Mouse (Mus musculus): ENCODE results near the gene Caskin2.

Gene Caskin2

DNA sequence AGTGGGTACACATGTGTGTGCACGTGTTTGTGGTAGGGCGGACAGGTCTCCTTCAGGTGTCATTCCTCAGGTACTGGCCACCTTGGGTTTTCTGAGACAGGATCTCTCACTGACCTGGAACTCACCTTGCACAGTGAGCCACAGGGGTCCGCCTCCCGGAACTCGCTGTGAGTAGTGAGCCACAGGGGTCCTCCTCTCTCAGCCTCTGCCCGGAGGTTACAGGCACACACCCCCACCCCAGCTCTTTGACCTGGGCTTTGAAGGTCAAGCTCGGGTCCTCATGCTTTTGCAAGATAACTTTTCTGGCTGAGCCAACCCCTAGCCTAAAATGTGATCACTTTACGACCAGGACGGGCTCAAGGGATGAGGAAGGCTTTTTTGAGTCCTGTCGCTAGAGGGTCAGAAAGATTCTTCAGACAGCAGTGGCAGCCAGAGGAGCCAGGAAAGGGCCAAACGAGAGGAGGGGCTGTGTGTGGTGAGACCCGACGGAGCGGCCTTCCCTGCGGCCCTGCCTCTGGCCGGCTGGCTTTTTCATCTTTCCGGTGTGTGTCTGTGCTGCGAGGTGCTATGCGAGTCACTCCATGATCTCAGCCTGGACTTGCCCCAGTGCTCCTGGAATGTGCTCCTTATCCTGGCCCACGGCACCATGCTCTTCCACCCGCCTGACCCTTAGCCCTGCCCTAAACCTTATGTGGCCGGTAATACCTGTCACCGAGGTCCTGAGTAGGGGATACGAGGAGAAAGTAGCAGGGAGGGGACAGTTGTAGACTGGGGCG, 17.3 kb upstream of the Caskin2 start:
- no peak for DNase-seq (ENCODE audit: low spot score)

- no peak for DNase-seq (ENCODE audit: low spot score)
These were observed 15.6 kb upstream of the Caskin2 start for GRCm38 (mm10) chr11:115829036-115829435.

- DNase-seq (ENCODE audit: low spot score), result no peak
These were observed 14.2 kb upstream of the Caskin2 start for GRCm38 (mm10) chr11:115827624-115828023.

- no peak for DNase-seq (ENCODE audit: low spot score)
These were observed 13.0 kb upstream of the Caskin2 start for GRCm38 (mm10) chr11:115826487-115826886.

- no peak for DNase-seq (ENCODE audit: low spot score)
These were observed 11.4 kb upstream of the Caskin2 start for GRCm38 (mm10) chr11:115824813-115825212.

DNA sequence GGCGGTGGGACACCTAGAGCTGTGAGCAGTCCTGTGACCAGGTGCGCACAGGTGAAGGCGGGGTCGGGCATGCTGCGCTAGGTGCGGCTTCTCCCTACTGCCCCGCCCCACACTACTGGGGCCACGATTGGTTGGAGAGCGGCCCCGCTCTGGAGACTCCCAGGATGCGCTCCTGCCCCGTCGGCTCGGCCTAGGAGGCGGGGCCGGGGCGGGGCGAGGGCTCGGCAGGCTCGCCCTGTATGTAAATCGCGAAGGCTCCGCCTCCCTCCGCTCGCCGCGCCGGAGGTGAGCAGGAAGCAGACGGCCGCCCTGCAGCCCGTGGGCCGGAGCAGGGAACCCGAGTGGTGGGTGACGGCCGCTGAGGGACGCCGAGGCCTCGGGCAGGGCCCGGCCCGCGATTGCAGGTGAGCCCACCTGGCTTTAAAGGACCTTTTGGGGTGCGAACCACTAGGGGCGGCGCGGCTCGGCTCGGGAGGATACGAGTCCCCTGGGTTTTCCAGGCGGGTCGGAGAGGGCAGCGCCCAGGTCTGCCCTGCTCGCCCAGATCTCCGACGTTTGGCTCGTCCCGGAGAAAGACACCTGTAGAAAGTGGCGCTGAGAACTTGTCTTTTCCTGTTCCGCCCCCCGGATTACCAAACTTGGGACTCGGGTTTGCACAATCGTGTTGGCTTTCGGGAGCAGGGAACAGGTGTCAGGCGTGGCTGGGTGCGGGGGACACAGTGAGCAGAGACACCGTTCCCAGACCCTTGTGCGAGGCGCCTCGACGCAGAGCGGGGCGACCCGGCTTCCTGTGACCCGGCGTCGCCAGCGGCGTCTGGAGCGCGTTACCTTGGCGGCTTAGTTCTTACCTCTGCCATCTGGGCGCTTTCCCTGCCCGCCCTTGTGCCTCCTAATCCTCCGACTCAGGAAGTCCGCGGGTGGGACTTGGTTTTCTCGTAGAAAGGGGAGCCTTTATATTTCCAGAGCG, 10.6 kb upstream of the Caskin2 start, which contains the start of gene Llgl2:
Gene Llgl2, plus strand, starts transcription at position 276 of the 967 bp plus-strand sequence.
- DNase-seq (ENCODE audit: low spot score), result peak; percentile 88

- no peak for DNase-seq (ENCODE audit: low spot score)
These were observed 7.6 kb upstream of the Caskin2 start for GRCm38 (mm10) chr11:115821001-115821400.

- DNase-seq (ENCODE audit: low spot score), result no peak
These were observed 6.6 kb upstream of the Caskin2 start for GRCm38 (mm10) chr11:115819915-115820623.

- no peak for DNase-seq (ENCODE audit: low spot score)
These were observed 3.9 kb upstream of the Caskin2 start for GRCm38 (mm10) chr11:115817331-115817730.

DNA sequence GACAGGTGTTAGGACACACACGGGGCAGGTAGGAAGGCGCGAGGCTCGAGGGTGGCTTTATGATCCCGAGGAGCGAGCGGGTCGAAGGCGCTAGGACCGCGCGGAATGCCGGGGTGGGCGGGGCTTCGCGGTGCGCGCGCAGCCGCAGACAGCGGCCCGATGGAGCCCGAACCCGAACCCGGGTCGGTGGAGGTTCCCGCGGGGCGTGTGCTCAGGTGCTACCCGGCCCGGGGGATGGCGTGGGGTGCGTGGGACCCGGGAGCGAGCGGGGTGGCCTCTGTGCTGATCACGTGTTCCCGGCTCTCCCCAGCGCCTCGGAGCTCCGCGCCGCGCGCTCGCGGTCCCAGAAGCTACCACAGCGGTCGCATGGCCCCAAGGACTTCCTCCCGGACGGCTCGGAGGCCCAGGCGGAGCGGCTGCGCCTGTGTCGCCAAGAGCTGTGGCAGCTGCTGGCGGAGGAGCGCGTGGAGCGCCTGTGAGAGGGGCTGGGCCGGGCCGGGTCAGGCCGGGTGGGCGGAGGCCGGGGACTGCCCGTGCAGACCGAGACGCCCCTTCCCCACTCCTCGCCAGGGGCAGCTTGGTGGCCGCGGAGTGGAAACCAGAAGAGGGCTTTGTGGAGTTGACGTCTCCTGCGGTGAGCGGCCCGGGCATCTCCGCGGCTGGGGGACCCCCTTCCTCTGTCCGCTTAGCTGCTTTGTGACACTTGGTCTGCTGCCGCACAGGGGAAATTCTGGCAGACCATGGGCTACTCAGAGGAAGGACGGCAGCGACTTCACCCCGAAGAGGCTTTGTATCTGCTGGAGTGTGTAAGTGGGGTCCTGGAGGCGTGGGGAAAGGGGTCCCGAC, 1.4 kb upstream of the Caskin2 start, which contains the start of gene Tsen54:
Gene Tsen54, plus strand, starts transcription at position 120 of the 846 bp plus-strand sequence.
- DNase-seq (ENCODE audit: low spot score), result peak; percentile 86

DNA sequence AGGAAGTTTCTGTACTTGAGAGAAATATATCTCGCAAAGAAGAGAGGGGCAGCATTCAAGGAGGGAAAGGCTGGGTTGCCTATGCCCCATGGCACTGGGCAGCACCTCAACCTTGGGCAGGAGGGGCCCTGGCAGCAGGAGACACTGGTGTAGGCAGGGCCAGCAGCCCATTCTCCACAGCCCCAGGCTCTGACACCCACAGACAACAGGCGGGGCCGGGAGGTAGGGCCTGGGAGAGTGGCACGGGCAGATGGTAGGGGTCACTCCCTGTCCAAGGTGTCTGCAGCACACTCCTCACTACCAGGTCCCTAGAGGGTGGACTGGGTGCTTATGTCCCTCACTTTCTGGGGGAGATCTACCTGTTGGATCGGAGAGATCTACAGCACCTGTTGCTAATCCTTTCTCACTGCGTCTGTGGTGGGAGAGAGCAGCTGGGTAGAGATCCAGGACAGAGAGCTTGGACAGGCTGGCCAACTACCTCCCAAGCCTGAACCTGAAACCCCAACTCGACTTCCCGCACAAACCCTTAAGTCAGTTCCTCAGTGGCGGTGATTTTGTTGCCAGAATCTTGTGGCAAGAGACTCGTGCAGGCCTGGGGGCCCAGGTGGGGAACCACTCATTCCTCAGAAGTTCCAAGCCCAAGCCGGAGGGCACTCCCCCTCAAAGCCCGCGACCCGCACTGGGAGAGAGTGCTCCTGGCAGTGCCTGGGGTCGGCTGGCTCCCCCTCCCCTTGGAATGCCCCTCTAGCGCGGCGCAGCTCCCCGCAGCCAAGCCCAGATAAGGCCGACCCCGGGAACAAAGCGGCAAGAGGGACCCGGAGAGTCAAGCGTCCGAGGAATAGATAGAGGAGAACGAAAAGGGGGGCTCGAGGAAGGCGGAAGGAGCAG, 662 bp downstream of the Caskin2 start:
- peak; percentile 48 for DNase-seq (ENCODE audit: low spot score)

- DNase-seq (ENCODE audit: low spot score), result no peak
These were observed 1.3 kb downstream of the Caskin2 start for GRCm38 (mm10) chr11:115812095-115812494.

DNA sequence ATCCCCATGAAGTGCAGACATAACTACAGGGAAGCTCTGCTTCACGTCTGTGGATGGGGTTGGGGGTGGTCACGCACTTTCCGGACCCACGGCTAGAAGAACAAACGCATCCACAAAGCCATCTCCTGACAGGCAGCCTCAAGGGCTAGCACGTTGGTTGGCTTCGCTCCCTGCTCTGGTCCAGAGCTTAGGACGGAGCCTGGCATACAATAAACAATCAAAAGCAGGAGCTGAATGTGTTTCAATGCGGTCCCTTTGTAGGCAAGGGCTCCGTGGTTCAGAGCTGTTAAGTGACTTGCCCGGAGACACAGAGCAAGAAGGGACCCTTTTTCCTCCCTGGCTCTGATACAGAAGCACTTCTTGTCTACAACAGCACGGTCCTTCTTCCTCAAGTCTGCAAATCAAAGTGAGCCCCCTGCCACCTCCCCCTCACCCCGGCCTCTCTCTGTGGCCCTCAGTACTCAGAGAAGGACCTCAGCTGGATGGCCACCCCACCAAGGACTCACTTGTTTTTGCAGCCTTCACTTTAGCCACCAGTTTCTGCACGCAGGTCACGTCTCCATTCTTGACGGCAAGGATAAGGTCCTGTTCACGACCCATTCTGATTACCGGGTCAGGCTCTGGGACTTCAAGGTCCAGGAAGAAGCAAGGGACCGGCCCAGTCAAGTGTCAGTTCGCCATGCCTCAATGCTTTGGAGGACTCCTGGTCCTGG, 1.9 kb downstream of the Caskin2 start:
- no peak for DNase-seq (ENCODE audit: low spot score)

- DNase-seq (ENCODE audit: low spot score), result no peak
These were observed 3.1 kb downstream of the Caskin2 start for GRCm38 (mm10) chr11:115810377-115810776.

GRCm38 (mm10) chr11:115809311-115809781, 4.1 kb downstream of the Caskin2 start:
- no peak for DNase-seq (ENCODE audit: low spot score)

DNA sequence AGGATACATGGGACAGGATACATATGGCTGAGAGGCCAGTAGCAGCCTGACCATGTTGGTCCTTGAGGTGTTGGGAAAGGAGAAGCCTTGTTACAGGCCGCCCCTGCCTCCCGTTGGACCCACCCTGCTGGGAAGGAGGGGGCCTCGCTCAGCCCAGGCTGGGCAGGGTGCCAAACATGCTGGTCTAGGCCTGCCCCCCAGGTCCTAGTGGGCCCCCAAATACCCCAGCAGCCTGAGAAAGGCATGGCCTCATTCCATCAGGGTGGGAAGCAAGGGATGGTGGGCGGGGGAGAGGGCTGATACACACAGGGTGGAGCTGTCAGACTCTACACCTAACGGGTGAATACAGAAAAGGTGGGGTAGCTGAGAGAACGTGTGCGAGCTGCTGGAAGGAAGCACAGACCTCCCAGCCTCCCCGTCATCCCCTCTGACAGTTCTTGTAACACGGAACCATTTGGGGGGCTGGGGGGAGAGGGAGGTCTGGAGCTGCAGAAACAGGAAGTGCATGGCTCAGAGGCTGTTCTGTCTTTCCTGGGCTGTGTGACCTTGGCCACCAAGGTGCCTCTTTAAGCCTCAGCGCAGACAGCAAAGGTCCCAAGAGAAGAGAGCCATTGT, 4.6 kb downstream of the Caskin2 start:
- DNase-seq (ENCODE audit: low spot score), result no peak

- no peak for DNase-seq (ENCODE audit: low spot score)
These were observed 5.5 kb downstream of the Caskin2 start for GRCm38 (mm10) chr11:115807971-115808370.

DNA sequence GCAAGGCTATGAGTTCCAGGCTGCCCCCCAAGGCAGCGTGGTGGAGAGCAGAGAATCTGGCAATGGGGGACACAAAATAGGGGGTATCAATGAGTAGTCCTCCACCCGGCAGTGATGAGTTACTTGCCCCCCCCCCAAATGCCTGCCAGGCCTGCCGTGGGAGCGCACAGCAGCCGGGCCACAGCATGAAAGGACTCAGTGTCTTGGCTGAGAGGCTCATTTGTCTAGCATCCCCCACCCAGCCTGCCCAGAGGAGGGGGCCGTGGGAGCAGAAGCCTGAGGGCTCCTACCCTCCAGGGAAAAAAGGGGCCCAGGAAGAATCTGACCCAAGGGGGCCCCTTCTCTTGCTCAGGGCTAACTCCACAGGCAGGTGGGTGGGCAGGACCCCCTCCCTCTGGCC, 6.1 kb downstream of the Caskin2 start:
- DNase-seq (ENCODE audit: low spot score), result no peak

- DNase-seq (ENCODE audit: low spot score), result no peak
These were observed 7.3 kb downstream of the Caskin2 start for GRCm38 (mm10) chr11:115806154-115806553.
